ENCODE assay signal across 10 mouse cellular contexts in genomic region chr13:48573525-48574355, GRCm38 (mm10). TPM values are rescaled to one million over a fixed set of nuclear protein-coding genes. Genes with fewer than 3 reads are reported as not detected.
A peak's percentile ranks its signal among the peaks of the same experiment; 100 is the strongest.
DNase-seq lines count a peak whose midpoint lies in the region; ATAC-seq lines count a peak whose summit lies in the region.
"Had no signal": no experiment of that assay in that cellular context is flagged by ENCODE, and none has a peak within 500 bp of the region (broad histone marks: within the 10 kb centered on the region; RNA-seq: fewer than 3 reads in every experiment).

No protein-coding gene starts in this region.

- H3K9ac ChIP-seq in heart, embryonic 11.5 days (ENCODE audit: low read depth, low read length): no peak overlapping the region
- peak overlapping the region; percentile 23; the same call in 1 of the 2 replicates for H3K9ac ChIP-seq in kidney, embryonic 16.5 days (replicated peaks; ENCODE audit: low read length)
- H3K9ac ChIP-seq in midbrain, embryonic 16.5 days (ENCODE audit: low read depth, low read length): no peak overlapping the region
- H3K9ac ChIP-seq: liver, embryonic 12.5 days had no signal

- H3K9me3 ChIP-seq in heart, embryonic 11.5 days (replicated peaks; ENCODE audit: control insufficient read depth, low read length): no peaks in the 10 kb centered on the region
- H3K9me3 ChIP-seq in kidney, embryonic 16.5 days (ENCODE audit: low read length): no peaks in the 10 kb centered on the region
- H3K9me3 ChIP-seq in midbrain, embryonic 16.5 days (replicated peaks; ENCODE audit: control insufficient read depth, low read length, poor library complexity, severe bottlenecking): no peaks in the 10 kb centered on the region
- H3K9me3 ChIP-seq: liver, embryonic 12.5 days had no signal

- DNase-seq in heart, adult 18-20 months: peak; percentile 29 to 48
- DNase-seq in heart, postnatal 25 days (ENCODE audit: low spot score): no peak
- no peak for DNase-seq in gastrocnemius, postnatal 25 days
- no peak for DNase-seq in urinary bladder, postnatal 4 days (ENCODE audit: low spot score in 2 of 2)
- DNase-seq: right cerebral cortex, adult 18-20 months had no signal

- no peaks in the 10 kb centered on the region for H3K36me3 ChIP-seq in heart, embryonic 11.5 days (ENCODE audit: control insufficient read depth, insufficient read depth, low read length)
- no peaks in the 10 kb centered on the region for H3K36me3 ChIP-seq in kidney, embryonic 16.5 days (ENCODE audit: insufficient read depth, low read length)
- no peaks in the 10 kb centered on the region for H3K36me3 ChIP-seq in midbrain, embryonic 16.5 days (ENCODE audit: control insufficient read depth, insufficient read depth, low read length)
- H3K36me3 ChIP-seq: liver, embryonic 12.5 days had no signal

- H3K27ac ChIP-seq in heart, embryonic 11.5 days (ENCODE audit: low read depth, low read length): no peak overlapping the region
- peak overlapping the region; percentile 69 for H3K27ac ChIP-seq in kidney, embryonic 16.5 days (ENCODE audit: low read length)
- H3K27ac ChIP-seq in midbrain, embryonic 16.5 days (ENCODE audit: low read length): no peak overlapping the region
- H3K27ac ChIP-seq: liver, embryonic 12.5 days had no signal

- H3K27me3 ChIP-seq in heart, embryonic 11.5 days (ENCODE audit: control insufficient read depth, insufficient read depth, low read length): no peaks in the 10 kb centered on the region; the same call in 1 of the 2 replicates
- no peaks in the 10 kb centered on the region for H3K27me3 ChIP-seq in kidney, embryonic 16.5 days (ENCODE audit: insufficient read depth, low read length)
- H3K27me3 ChIP-seq in midbrain, embryonic 16.5 days (ENCODE audit: control insufficient read depth, insufficient read depth, low read depth, low read length): no peaks in the 10 kb centered on the region

- no peak overlapping the region for H3K4me3 ChIP-seq in heart, embryonic 11.5 days (ENCODE audit: low read depth, low read length)
- H3K4me3 ChIP-seq in kidney, embryonic 16.5 days (ENCODE audit: low read length): no peak overlapping the region
- H3K4me3 ChIP-seq in midbrain, embryonic 16.5 days (ENCODE audit: low read depth, low read length): no peak overlapping the region
- H3K4me3 ChIP-seq: liver, embryonic 12.5 days had no signal

- ATAC-seq in heart, embryonic 11.5 days (replicated peaks; ENCODE audit: insufficient number of reproducible peaks, low FRiP score, low TSS enrichment): no peak
- peak; percentile 79 for ATAC-seq in kidney, embryonic 16.5 days (ENCODE audit: low FRiP score, low TSS enrichment)
- ATAC-seq in midbrain, embryonic 16.5 days: 0 out of 2 replicates have a peak, but pooled peaks have one; percentile 44
- no peak for ATAC-seq in monocyte, adult 5-6 weeks (replicated peaks; ENCODE audit: insufficient number of reproducible peaks, low FRiP score, low TSS enrichment, poor library complexity, severe bottlenecking)
- ATAC-seq: liver, embryonic 12.5 days had no signal

- intact Hi-C loops in heart, postnatal 25 days (cut with DNase I): loop anchor here (2.0 kb wide), 1 partner anchor 65 kb away; no protein-coding TSS in a partner anchor

- 47% methylated on average over 19 of the region's 19 CpGs for WGBS in heart, embryonic 11.5 days (ENCODE audit: insufficient replicate concordance)
- 30% methylated on average over 19 of the region's 19 CpGs for WGBS in kidney, embryonic 16.5 days
- whole genome bisulfite sequencing in midbrain, embryonic 16.5 days: 49% methylated on average over 19 of the region's 19 CpGs

- peaks cover 19% of the 10 kb centered on the region for H3K4me1 ChIP-seq in heart, embryonic 11.5 days (ENCODE audit: control insufficient read depth, insufficient read depth, low read length)
- H3K4me1 ChIP-seq in kidney, embryonic 16.5 days (ENCODE audit: insufficient read depth, low read length): peaks cover 25% of the 10 kb centered on the region
- peaks cover 6% of the 10 kb centered on the region; the same call in 1 of the 2 replicates for H3K4me1 ChIP-seq in midbrain, embryonic 16.5 days (ENCODE audit: control insufficient read depth, insufficient read depth, low read length)
- H3K4me1 ChIP-seq: liver, embryonic 12.5 days had no signal

- H3K4me2 ChIP-seq in heart, embryonic 11.5 days: peak overlapping the region; percentile 27; the same call in 1 of the 2 replicates
- H3K4me2 ChIP-seq in kidney, embryonic 16.5 days (replicated peaks; ENCODE audit: low read depth, low read length): peak overlapping the region; percentile 37
- peak overlapping the region; percentile 23 for H3K4me2 ChIP-seq in midbrain, embryonic 16.5 days (ENCODE audit: low read length)
- H3K4me2 ChIP-seq: liver, embryonic 12.5 days had no signal

RNA-seq across cellular contexts. Expression of gene Ptpdc1, which starts 51.7 kb away (rescaled TPM):
- 1 to 10 TPM; 5.0 to 6.4 TPM for total RNA-seq in heart, adult 18-20 months (2021)
- 1 to 10 TPM; 4.6 to 6.0 TPM for total RNA-seq in heart, postnatal 25 days (2021)
- 5.6 and 6.4 TPM in 2 replicates for polyA plus RNA-seq in heart, embryonic 11.5 days (2014; fragmentation: Nextera tagmentation; extraction: Ambion mirVana)
- 11.4 and 12.3 TPM in 2 replicates for polyA plus RNA-seq in kidney, embryonic 16.5 days (2015; fragmentation: Nextera tagmentation; extraction: Ambion mirVana)
- 18.8 and 20.3 TPM in 2 replicates for polyA plus RNA-seq in midbrain, embryonic 16.5 days (2015; fragmentation: Nextera tagmentation; extraction: Ambion mirVana)
- total RNA-seq in gastrocnemius, postnatal 25 days (2021): 1 to 10 TPM; 4.1 to 4.4 TPM
- 1.3 to 2.7 TPM (median 1.5 TPM) in 3 replicates for total RNA-seq in monocyte, adult 5-6 weeks (2017)

Comparison
In these comparisons a context has a peak if more than half of its experiments do, and no peak if none do; other contexts are left out.
1. DNase-seq: peak in heart, adult 18-20 months (2 of 2); none in heart, postnatal 25 days (single experiment), gastrocnemius, postnatal 25 days (single experiment) and urinary bladder, postnatal 4 days (0 of 2).
2. ATAC-seq: peak in kidney, embryonic 16.5 days (single experiment) and midbrain, embryonic 16.5 days (single experiment); none in heart, embryonic 11.5 days (single experiment) and monocyte, adult 5-6 weeks (single experiment).
3. Peak in every context shown above with its lines, with median percentiles within 50 percentile points of each other: H3K4me2 ChIP-seq.